Mouse (Mus musculus) limb, embryonic 14.5 days (tissue): ENCODE measurements around the gene Pcgf6. TPM values are rescaled to one million over a fixed set of nuclear protein-coding genes. Genes with fewer than 3 reads are reported as not detected.

Source experiments
- ATAC-seq: fragments of 200-750 bp; cut with Nextera tagmentation; 2 replicates; pipeline ENCODE4 v1.8.0; 2017; ENCODE audit warnings: low read depth, moderate number of reproducible peaks, moderate TSS enrichment; ENCODE audit not compliant: low FRiP score
- DNase-seq: peaks from one replicate; pipeline ENCODE4 v3.0.0-alpha.2; 2015; ENCODE audit warnings: low spot score
- H3K27ac ChIP-seq: fragments of 300-500 bp; sonication (generic); replicated peaks from 2 replicates; pipeline ENCODE4 v1.5.1; 2014; ENCODE audit warnings: low read depth, mild to moderate bottlenecking, low read length, moderate library complexity, mixed read lengths
- H3K27me3 ChIP-seq: fragments of 300-500 bp; sonication (generic); 2 replicates; pipeline ENCODE4 v1.6.1; 2014; ENCODE audit warnings: low read length, mixed read lengths; ENCODE audit not compliant: control insufficient read depth, insufficient read depth
- H3K36me3 ChIP-seq: fragments of 300-500 bp; sonication (generic); 2 replicates; pipeline ENCODE4 v1.6.1; 2014; ENCODE audit warnings: mild to moderate bottlenecking, low read length, moderate library complexity, mixed read lengths; ENCODE audit not compliant: control insufficient read depth, insufficient read depth
- H3K4me1 ChIP-seq: fragments of 300-500 bp; sonication (generic); 2 replicates; pipeline ENCODE4 v1.6.1; 2014; ENCODE audit warnings: antibody characterized with exemption, low read length, mixed read lengths; ENCODE audit not compliant: control insufficient read depth, insufficient read depth
- H3K4me2 ChIP-seq: fragments of 300-500 bp; sonication (generic); replicated peaks from 2 replicates; pipeline ENCODE4 v1.6.1; 2014; ENCODE audit warnings: low read depth, mild to moderate bottlenecking, low read length, moderate library complexity; ENCODE audit not compliant: severe bottlenecking
- H3K4me3 ChIP-seq: fragments of 300-500 bp; sonication (generic); replicated peaks from 2 replicates; pipeline ENCODE4 v1.5.1; 2014; ENCODE audit warnings: low read length
- H3K9ac ChIP-seq: fragments of 300-500 bp; sonication (generic); 2 replicates; pipeline ENCODE4 v1.6.1; 2014; ENCODE audit warnings: mild to moderate bottlenecking, low read depth, low read length, moderate library complexity; ENCODE audit not compliant: severe bottlenecking
- H3K9me3 ChIP-seq: fragments of 300-500 bp; sonication (generic); 2 replicates; pipeline ENCODE4 v1.6.1; 2016; ENCODE audit warnings: low read length; ENCODE audit not compliant: control insufficient read depth
- POLR2A ChIP-seq: fragments of 200-500 bp; IDR thresholded peaks from 2 replicates; pipeline ENCODE4 v1.8.0; 2012; ENCODE audit warnings: inconsistent platforms, mild to moderate bottlenecking, moderate library complexity, borderline replicate concordance; ENCODE audit not compliant: insufficient read depth, insufficient read length; ENCODE audit errors: extremely low read depth
- WGBS: fragments of 180-500 bp; shearing (Covaris S2); extraction: QIAGEN DNeasy Blood & Tissue Kit; methylation state at CpG from one replicate; pipeline ENCODE4 v1.1.7; 2014; 5-methylcytosine and 5-hydroxymethylcytosine counted together
- polyA plus RNA-seq, 2 experiments: library from polyadenylated mRNA; depleted of rRNA in 1 of 2; stranded (reverse) in 1 of 2; unstranded in 1 of 2; fragments of >200 nt; fragmentation: Nextera tagmentation in 1 of 2; extraction: Ambion mirVana in 1 of 2; gene quantifications; 2 replicates each; pipeline versions ENCODE4 v1.2.1 to v1.2.3; 2012 to 2014

The Pcgf6 gene
- polyA plus RNA-seq, 2 experiments: 17.7 to 30.5 TPM

DNA sequence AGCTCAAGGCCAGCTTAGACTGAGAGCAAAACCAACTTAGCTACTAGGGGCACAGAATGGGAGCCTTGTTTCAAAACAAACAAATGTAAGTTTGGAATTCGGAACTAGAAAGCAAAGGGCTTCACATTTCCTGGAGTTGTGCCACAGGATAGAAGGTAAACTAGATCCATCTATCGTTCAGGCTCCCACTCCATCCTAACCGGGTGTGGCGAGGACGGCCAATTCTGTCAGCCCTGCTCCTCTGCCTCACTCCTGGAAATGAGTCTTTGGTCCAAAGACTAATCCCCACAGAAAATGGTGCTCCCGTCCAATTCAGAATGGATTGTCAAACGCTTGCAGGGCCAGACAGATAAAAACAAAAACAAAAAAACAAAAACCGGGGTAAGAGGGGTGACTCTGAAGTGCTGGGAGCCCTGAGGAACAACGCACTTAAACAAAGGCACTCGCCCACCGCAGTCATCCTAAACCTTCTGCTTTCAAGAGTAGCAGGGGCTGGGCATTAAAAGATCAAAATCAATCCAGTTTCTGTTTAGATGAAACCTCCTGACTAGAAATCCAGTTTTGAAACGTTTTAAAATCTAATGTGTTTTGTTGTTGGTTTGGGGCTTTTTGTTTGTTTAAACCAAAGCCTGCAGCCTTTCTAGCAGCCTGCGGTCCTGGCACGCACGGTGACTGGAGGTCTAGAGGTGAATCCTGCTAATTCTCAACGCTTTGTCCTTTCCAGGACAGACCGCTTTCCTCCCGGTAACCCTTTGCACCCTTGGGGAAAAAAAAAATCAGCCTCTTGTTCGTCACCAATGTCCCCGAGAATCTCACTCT, 37.2 kb downstream of the Pcgf6 start:
- no peak for TF ChIP-seq POLR2A
- no peak for DNase-seq
- Histone ChIP-seq H3K4me1 (peaks cover 5% of the 10 kb centered on the region), H3K9me3 (no peaks in the 10 kb centered on the region), H3K4me2 (peak overlapping the region; percentile 88; the same call in 1 of the 2 replicates), H3K36me3 (no peaks in the 10 kb centered on the region), H3K27me3 (peaks cover 54% of the 10 kb centered on the region), H3K4me3 (peak overlapping the region; percentile 50), H3K27ac (no peak overlapping the region), H3K9ac (no peak overlapping the region)
- no peak for ATAC-seq
- WGBS: 15% methylated on average over 20 of the region's 20 CpGs

- peaks cover 5% of the 10 kb centered on the region for H3K4me1 ChIP-seq
- no peaks in the 10 kb centered on the region for H3K36me3 ChIP-seq
- no peaks in the 10 kb centered on the region for H3K9me3 ChIP-seq
- ATAC-seq (no peak), DNase-seq (no peak)
- H3K4me2 ChIP-seq: no peak overlapping the region
- peaks cover 46% of the 10 kb centered on the region for H3K27me3 ChIP-seq
- H3K9ac ChIP-seq: no peak overlapping the region
- H3K4me3 ChIP-seq: no peak overlapping the region
- H3K27ac ChIP-seq: no peak overlapping the region
- no peak for TF ChIP-seq POLR2A
- 87% methylated on average over 15 of the region's 15 CpGs for WGBS
Observed at GRCm38 (mm10) chr19:47012521-47013130, 38.1 kb downstream of the Pcgf6 start.

DNA sequence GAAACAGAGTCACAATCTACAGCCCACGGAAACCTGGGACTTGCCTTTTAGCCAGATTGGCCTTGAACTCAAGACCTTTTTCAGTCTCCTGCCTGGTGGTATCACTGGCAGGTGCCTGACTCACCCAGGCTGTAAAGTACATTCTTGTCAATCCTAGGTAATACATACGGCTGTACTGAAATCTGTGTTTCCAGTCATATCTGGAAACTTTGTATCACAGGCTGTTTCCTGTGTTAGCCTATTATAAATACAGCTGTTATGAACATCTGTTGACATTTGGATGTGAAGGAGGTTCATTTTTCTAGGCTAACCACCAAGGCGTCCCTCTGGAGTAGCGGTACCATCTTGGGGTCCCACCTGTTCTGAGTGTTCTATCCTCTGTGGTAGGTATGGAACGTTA, 40.8 kb downstream of the Pcgf6 start:
- Histone ChIP-seq H3K4me2 (no peak overlapping the region), H3K36me3 (no peaks in the 10 kb centered on the region), H3K27ac (no peak overlapping the region), H3K4me1 (no peaks in the 10 kb centered on the region), H3K27me3 (peaks cover 26% of the 10 kb centered on the region), H3K4me3 (no peak overlapping the region), H3K9me3 (no peaks in the 10 kb centered on the region), H3K9ac (no peak overlapping the region)
- TF ChIP-seq POLR2A: no peak
- ATAC-seq: no peak
- 84% methylated on average over 5 of the region's 5 CpGs for WGBS
- DNase-seq: no peak

DNA sequence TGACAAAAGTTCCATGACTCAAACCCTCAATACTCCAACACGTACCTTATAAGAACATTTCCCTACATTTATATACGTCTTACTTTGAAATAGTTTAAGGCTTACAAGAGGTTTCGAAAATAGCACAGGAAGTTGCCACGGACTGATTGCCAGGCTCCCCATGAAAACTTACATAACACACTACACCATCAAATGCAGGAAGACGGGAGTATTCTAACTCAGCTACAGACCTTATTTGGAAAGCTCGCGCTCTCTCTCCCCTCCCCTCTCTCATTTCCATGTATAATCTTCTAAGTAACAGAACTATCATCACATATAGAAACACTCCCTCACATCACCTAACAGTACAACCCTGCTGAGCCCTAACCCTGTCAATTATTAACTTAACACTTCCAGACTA, 41.3 kb downstream of the Pcgf6 start:
- no peak for ATAC-seq
- 86% methylated on average over 7 of the region's 7 CpGs for WGBS

DNA sequence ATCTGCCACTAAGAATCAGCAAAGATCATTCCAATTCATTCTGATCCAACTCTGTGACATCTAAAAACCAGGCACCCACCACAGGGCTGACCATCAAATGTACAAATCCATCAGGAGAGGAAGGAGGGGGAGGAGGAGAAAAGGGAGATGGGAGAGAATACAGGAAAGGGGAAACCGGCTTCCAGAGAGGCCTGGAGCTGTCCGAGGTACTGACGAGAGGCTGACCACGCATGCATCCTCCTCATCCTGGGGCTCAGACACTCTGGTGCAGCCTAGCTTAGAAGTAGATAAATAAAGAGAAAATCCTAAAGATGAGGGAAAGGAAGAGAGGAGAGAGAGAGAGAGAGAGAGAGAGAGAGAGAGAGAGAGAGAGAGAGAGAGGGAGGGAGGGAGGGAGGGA, 44.4 kb downstream of the Pcgf6 start:
- TF ChIP-seq POLR2A: no peak
- Histone ChIP-seq H3K4me2 (no peak overlapping the region), H3K9ac (no peak overlapping the region), H3K4me1 (no peaks in the 10 kb centered on the region), H3K9me3 (no peaks in the 10 kb centered on the region), H3K36me3 (no peaks in the 10 kb centered on the region), H3K27me3 (no peaks in the 10 kb centered on the region), H3K27ac (no peak overlapping the region), H3K4me3 (no peak overlapping the region)
- WGBS: 2% methylated on average over 4 of the region's 4 CpGs
- ATAC-seq: no peak
- DNase-seq: peak; percentile 78

More for the DNA sequence above, 41.3 kb downstream of the Pcgf6 start:
- Histone ChIP-seq H3K36me3 (no peaks in the 10 kb centered on the region), H3K27me3 (peaks cover 21% of the 10 kb centered on the region), H3K4me2 (no peak overlapping the region), H3K4me1 (no peaks in the 10 kb centered on the region), H3K9ac (no peak overlapping the region), H3K27ac (no peak overlapping the region), H3K9me3 (no peaks in the 10 kb centered on the region), H3K4me3 (no peak overlapping the region)
- DNase-seq: no peak
- TF ChIP-seq POLR2A: no peak
